Mouse (Mus musculus): ENCODE data around the gene Fn1.

The Fn1 gene

DNA sequence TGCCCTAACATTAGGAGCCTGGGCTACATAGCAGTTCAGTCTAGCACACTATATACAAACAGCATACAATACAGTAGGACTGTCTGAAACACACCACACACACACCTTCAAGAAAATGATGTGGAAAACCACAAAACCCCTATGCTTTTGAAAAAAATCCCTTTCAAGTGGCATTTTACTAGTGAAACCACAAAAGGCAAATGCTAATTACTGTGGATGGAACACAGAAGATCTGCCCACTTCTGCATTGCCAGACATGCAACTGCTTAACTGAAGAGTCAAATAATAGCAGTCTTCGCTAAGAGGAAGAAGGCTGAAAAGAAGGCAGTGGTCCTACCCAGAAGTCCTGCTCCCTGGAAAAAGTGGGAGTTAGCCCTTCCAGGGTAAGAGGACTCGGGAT lies 58.7 kb downstream of the Fn1 start:
- DNase-seq = no peak

DNA sequence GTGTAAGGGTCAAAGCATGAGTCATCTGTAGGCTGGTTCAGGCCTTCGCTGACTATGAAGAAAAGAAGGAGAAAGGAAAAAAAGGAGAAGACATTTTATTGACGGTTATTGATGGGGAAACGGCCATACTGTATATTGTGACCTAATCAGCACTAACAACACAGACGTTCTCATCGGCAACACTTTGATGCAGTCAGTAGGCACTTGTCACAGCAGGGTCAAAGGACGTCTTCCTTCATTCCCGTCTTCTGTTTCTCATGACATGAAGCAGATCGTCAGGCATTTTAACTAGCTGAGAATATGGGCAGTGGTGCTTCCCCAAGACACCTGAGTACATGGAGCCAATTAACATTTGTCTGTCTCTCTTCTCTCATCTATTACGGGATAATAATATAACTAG lies 59.8 kb downstream of the Fn1 start:
- no peak for DNase-seq

GRCm38 (mm10) chr1:71590038-71590437 lies 63.0 kb downstream of the Fn1 start:
- DNase-seq = no peak

DNA sequence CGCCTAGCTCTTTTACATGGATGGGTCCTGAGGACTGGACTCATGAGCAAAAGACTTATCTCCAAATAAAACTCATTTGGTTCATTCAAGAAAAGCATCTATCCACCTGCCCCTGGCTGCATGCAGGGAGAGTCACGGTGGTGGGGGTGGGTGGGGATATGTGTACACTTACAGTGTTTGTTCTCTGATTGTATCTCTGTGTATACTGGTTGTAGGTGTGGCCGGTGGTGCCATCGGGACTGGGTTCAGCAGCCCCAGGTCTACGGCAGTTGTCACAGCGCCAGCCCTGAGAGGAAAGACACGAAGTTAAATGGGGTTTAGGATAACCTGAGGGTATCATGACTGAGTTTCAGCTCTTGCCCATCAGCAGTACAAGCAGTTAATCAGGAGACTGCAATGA lies 66.3 kb downstream of the Fn1 start:
- no peak for DNase-seq

DNA sequence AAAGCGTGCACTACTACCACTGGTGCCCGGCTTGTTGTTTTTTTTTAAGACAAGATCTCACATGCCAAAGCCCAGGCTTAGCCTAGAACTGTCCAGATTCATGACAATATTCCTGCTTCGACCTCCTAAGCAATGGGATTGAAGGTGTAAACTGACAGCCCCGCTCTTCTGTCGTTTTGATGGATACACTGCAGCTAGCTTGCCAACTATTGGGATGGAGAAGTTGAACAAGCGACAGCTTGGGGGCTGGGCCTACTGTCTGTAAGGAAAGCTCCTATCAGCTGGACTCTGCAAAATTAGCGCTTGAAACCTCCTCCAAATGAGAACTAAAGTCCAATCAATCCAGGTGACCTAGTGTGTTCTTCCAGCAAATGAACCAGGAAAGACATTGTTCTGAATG lies 69.1 kb downstream of the Fn1 start:
- DNase-seq = no peak

DNA sequence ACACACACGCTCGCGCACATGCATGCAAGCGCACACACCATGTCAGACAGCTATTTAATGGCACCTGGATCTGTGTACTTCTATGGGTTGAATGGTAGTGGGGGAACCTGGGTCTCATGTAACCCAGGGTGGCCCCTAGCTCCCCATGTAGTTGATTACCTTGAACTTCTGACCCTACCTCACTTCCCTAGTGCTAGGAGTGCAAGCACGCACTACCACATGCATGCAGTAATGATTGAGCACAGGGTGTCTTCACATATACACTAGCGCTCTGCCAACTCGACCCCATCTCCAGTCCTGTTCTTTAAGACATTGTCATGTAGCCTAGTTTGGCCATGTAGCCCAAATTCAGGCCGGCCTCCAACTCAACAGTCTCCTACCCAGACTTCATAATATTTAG lies 69.7 kb downstream of the Fn1 start:
- DNase-seq = no peak

DNA sequence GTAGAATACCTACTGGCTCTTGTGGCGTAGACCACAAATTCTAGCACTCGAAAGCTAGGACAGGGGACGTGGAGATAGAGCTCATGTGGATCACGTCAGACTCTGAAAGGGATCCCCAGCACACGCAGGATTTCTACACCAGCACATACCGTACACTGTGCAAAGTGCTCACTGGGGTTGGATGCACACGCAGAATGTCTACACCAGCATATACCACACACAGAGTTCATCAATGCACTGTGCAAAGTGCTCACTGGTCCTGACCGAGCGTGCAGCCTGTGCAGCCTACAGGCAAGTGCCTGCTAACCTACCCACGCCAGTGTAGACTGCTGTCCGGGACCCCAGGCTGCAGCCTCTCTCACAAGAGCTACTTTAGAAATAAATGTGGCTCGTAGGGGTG lies 72.6 kb downstream of the Fn1 start:
- DNase-seq = no peak

DNA sequence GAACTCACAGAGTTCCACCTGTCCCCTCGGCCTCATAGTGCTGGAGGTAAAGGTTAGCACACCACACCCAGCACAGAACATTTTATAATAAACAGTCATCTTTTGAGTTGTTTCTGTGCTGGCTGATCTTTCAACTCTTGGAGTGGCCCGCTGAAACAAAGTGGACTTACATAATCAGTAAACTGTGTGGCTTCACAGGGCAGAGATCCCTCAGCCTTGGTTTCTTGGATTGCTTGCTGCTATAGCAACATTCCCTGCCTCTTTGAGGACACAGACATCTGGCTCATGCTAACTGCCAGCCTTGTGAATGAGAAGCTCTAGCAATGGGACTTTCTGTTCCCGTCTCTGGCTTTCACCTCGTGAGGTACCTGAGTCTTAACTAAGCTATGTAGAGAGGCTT lies 73.5 kb downstream of the Fn1 start:
- DNase-seq = peak; percentile 30

DNA sequence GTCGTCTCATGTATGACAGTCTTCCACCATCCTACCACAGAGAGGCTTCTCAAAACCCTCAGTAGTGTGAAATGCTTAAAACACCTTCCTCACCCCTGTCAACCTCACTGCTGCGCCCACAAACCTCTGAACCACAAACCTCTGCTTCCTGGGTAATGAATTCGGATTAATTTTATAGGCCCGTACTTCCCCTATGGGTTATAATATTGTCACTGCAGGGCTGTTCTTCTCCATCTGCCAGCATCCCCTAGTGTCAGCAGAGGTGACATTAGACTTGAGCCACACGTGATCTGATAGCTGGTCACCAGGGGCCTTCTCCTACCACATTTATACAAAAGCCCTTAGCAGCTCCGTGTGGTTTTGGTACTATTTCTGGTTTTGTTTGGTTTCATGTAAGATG lies 76.2 kb downstream of the Fn1 start:
- DNase-seq = no peak

DNA sequence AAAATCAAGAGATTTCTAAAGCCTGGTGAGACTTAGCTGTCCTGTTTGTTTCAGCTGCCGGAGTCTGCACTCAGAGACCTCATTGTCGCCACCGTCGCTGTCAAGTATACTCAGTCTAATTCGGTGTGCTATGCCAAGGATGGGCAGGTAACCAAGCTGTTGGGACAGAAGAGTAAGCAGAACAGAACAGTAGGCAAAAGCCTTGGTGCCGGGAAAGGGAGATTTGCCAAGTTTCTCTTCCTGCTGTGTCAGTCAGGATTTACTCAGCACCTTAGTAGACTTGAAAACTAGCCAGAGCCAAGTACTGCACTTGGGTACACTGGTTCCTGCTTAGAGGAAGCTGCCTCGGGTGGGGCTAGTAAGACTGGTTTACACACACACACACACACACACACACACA lies 77.0 kb downstream of the Fn1 start:
- DNase-seq = peak; percentile 19

DNA sequence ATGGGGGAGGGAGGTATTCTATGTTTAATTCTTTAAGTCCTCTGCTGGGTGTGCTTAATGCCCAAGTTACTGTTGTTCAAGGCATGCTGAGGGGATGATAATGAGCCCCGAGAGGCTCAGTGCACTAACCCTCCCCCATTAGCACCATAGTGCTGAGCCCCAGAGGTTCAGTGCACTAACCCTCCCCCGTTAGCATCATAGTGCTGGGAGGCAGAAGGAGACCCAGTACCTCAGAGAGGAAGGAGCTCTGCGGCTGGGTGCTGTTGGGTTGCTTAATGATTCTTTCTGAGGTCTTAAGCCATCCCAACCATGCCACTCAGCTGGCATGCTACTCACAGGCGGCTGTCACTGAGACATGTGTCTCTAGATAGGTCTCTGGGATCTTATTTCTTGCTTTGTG lies 82.9 kb downstream of the Fn1 start:
- no peak for DNase-seq

- DNase-seq = peak; percentile 36
These were observed 85.0 kb downstream of the Fn1 start for GRCm38 (mm10) chr1:71567884-71568605.

GRCm38 (mm10) chr1:71564291-71564690 lies 88.7 kb downstream of the Fn1 start:
- DNase-seq = no peak

- no peak for DNase-seq
These were observed 92.4 kb downstream of the Fn1 start for GRCm38 (mm10) chr1:71560626-71561025.

- peak; percentile 95 for DNase-seq
These were observed 96.0 kb downstream of the Fn1 start, which contains the start of gene Atic for GRCm38 (mm10) chr1:71556688-71557612. Gene Atic, plus strand, starts transcription at chr1:71557150.

- no peak for DNase-seq
These were observed 102.3 kb downstream of the Fn1 start for GRCm38 (mm10) chr1:71550626-71551195.

- peak; percentile 57 for DNase-seq
These were observed 112.6 kb downstream of the Fn1 start for GRCm38 (mm10) chr1:71540437-71540836.

DNA sequence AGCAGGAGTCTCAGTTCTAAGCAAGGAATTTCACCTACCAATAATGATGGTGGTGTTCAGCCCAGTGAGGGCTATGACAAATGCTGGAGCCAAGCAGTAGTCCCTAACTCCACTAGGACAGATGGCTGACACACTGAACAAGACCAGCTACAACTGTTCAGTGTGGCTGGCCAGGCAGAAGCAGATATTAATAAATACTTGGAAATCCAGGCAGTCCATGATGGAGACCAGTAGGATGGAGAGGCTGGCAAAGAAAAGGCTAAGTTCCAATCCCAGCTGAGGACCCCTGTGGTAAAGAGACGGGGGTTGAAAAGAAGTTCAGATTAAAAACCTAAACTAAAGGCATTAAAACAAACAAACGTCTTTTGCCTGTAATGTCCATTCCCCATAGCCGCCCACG lies 113.4 kb downstream of the Fn1 start:
- DNase-seq = no peak
